Mouse (Mus musculus) myocyte (in vitro differentiated cells): Measurements from ENCODE around the gene A730071L15Rik. TPM values are rescaled to one million over a fixed set of nuclear protein-coding genes. Genes with fewer than 3 reads are reported as not detected.

Experiments used
- H3K27me3 ChIP-seq: one replicate; pipeline ENCODE4 v1.6.1; 2011; ENCODE audit not compliant: control insufficient read depth, insufficient read depth, insufficient read length
- H3K36me3 ChIP-seq: one replicate; pipeline ENCODE4 v1.6.1; 2011; ENCODE audit not compliant: control insufficient read depth, insufficient read depth
- H3K4me2 ChIP-seq: one replicate; pipeline ENCODE4 v1.6.1; 2011; ENCODE audit warnings: low read depth, control low read depth
- H3K4me3 ChIP-seq: one replicate; pipeline ENCODE4 v1.5.1; 2011; ENCODE audit warnings: mild to moderate bottlenecking, control low read depth, moderate library complexity
- H3K79me2 ChIP-seq: one replicate; pipeline ENCODE4 v1.6.1; 2011; ENCODE audit not compliant: control insufficient read depth, insufficient read depth
- H3ac ChIP-seq: one replicate; pipeline ENCODE4 v1.6.1; 2011; ENCODE audit not compliant: control insufficient read depth, insufficient read length
- CEBPB ChIP-seq: IDR thresholded peaks from 2 replicates; pipeline ENCODE4 v1.6.1; 2011; ENCODE audit warnings: mild to moderate bottlenecking, moderate library complexity; ENCODE audit not compliant: poor library complexity, insufficient read depth, severe bottlenecking
- E2F4 ChIP-seq: IDR thresholded peaks from one replicate; pipeline ENCODE4 v1.6.1; 2011; ENCODE audit warnings: mild to moderate bottlenecking, control low read depth, moderate library complexity; ENCODE audit not compliant: insufficient read depth
- MAX ChIP-seq: IDR thresholded peaks from one replicate; pipeline ENCODE4 v1.6.1; 2011; ENCODE audit warnings: low read depth, mild to moderate bottlenecking, control low read depth
- MYOD1 ChIP-seq, 3 experiments: IDR thresholded peaks; one replicate each; pipeline ENCODE4 v1.6.1; 2011; ENCODE audit warnings: control low read depth in 2 of 3, low read depth in 2 of 3, mild to moderate bottlenecking in 2 of 3, moderate library complexity in 1 of 3; ENCODE audit not compliant: insufficient read length in 2 of 3, control insufficient read depth in 1 of 3
- MYOG ChIP-seq, 3 experiments: IDR thresholded peaks; one replicate each; pipeline ENCODE4 v1.6.1; 2011; ENCODE audit warnings: control low read depth in 2 of 3, low read depth in 2 of 3, mild to moderate bottlenecking in 2 of 3; ENCODE audit not compliant: insufficient read length in 2 of 3, control insufficient read depth in 1 of 3, insufficient read depth in 1 of 3
- POLR2A ChIP-seq: IDR thresholded peaks from one replicate; pipeline ENCODE4 v1.6.1; 2011; ENCODE audit warnings: low read depth, mild to moderate bottlenecking, control low read depth, moderate library complexity; ENCODE audit not compliant: insufficient read length
- POLR2AphosphoS2 ChIP-seq: IDR thresholded peaks from one replicate; pipeline ENCODE4 v1.6.1; 2011; ENCODE audit warnings: low read depth, control low read depth; ENCODE audit not compliant: insufficient read length
- REST ChIP-seq: IDR thresholded peaks from one replicate; pipeline ENCODE4 v1.6.1; 2011; ENCODE audit warnings: mild to moderate bottlenecking, control low read depth, moderate library complexity; ENCODE audit not compliant: insufficient read depth, insufficient read length
- SRF ChIP-seq: IDR thresholded peaks from one replicate; pipeline ENCODE4 v1.6.1; 2011; ENCODE audit warnings: low read depth; ENCODE audit not compliant: control insufficient read depth, insufficient read length
- TCF12 ChIP-seq: IDR thresholded peaks from one replicate; pipeline ENCODE4 v1.6.1; 2011; ENCODE audit warnings: mild to moderate bottlenecking, control low read depth; ENCODE audit not compliant: poor library complexity, insufficient read depth, severe bottlenecking
- TCF3 ChIP-seq: IDR thresholded peaks from one replicate; pipeline ENCODE4 v1.6.1; 2011; ENCODE audit warnings: low read depth, control low read depth; ENCODE audit not compliant: insufficient read length
- USF1 ChIP-seq: IDR thresholded peaks from one replicate; pipeline ENCODE4 v1.6.1; 2011; ENCODE audit warnings: low read depth, mild to moderate bottlenecking, control low read depth, moderate library complexity
- polyA plus RNA-seq: library from polyadenylated mRNA; unstranded; fragments of >200 nt; fragmentation: generic; extraction: Trizol; gene quantifications from one replicate; pipeline ENCODE4 v1.2.1, GENCODE M21; 2012; ENCODE audit warnings: missing spikeins

Gene A730071L15Rik
- polyA plus RNA-seq, 1 experiment: 0.07 TPM

DNA sequence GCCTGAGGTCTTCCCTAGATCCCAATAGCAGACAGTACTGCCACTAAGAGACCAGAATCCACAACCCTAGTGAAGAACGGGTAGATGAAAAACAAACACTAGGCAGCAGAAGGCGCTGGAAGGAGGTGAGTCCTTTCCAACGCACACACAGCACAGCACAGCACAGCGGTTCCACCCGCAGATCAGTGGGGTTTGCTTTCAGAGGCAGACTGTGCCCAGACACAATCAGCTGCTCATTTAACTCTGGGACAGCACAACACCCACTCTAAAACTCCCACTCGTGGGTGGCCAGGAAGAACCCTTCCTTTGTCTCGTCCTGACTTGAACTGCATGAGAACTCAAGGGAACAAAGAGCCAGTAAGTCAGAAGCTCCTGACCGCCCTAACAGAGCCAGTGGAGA, 20.6 kb upstream of the A730071L15Rik start:
- H3K27me3 ChIP-seq: no peaks in the 10 kb centered on the region
- TF ChIP-seq MAX (no peak), SRF (no peak), TCF3 (no peak), REST (no peak), POLR2AphosphoS2 (no peak), MYOD1 (IDR thresholded peaks at IDR 0.05; ENCODE audit: control insufficient read depth in 1 of 3, insufficient read length in 2 of 3, low read depth in 2 of 3) (no peak), USF1 (no peak), CEBPB (no peak), E2F4 (no peak), POLR2A (no peak)
- peaks cover 90% of the 10 kb centered on the region for H3K79me2 ChIP-seq
- H3K4me2 ChIP-seq: no peak overlapping the region
- H3ac ChIP-seq: no peak overlapping the region
- H3K4me3 ChIP-seq: no peak overlapping the region
- no peaks in the 10 kb centered on the region for H3K36me3 ChIP-seq

DNA sequence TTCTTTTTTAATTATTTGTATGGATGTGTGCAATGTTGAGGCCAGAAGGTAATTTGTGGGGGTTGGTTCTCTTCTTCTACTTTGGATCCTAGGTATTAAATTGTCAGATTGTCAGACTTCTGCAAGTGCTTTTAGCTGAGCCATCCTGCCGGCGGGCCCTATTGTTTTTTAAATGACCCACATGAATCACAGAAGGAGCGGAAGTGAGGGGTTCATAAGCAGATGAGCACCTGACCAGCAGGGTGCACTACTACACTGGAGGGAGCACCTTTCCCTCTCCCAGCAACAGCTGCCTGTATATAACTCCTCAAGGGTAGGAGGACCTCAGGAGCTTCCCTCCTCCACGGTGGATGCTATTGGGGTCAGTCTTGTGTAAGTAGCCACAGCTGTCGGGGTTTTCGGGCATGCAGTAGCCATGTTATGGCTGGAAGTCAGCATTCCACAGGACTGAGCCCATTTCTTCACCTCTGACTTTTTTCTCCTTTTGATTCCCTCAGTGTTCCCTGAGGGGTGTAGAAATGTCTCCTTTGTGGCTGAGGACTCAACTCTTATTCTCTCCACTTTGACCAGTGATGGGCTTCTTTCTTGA, 18.9 kb upstream of the A730071L15Rik start:
- H3ac ChIP-seq: no peak overlapping the region

DNA sequence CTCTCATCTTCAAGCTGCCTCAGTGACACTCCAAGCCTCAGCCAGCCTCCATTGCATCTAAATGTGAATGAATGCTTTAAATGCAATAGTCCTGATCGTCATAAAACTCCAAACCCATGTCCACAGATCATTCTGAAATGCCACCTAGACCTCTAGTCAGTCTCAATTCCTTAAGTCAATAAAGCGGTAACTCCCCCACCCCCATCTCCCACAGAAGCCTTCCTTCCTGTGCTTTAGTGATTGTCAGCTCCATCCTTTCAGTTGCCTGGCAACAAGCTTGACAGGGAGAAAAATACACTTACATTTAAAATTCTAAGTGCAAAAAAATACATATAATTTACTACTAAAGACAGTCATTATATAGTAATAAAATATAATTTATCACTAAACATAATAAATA, 16.6 kb upstream of the A730071L15Rik start:
- Histone ChIP-seq H3K4me2 (no peak overlapping the region), H3K79me2 (peaks cover 98% of the 10 kb centered on the region), H3ac (no peak overlapping the region), H3K36me3 (no peaks in the 10 kb centered on the region), H3K4me3 (no peak overlapping the region), H3K27me3 (no peaks in the 10 kb centered on the region)
- no peak for TF ChIP-seq TCF12
- TF ChIP-seq POLR2A: no peak
- no peak for TF ChIP-seq SRF
- TF ChIP-seq REST: no peak
- TF ChIP-seq POLR2AphosphoS2: no peak
- TF ChIP-seq USF1: no peak
- TF ChIP-seq MYOG (IDR thresholded peaks at IDR 0.05; ENCODE audit: control insufficient read depth in 1 of 3, insufficient read depth in 1 of 3, insufficient read length in 2 of 3, low read depth in 2 of 3): no peak
- TF ChIP-seq TCF3: no peak

More for the DNA sequence above, 18.9 kb upstream of the A730071L15Rik start:
- H3K4me3 ChIP-seq: no peak overlapping the region
- no peaks in the 10 kb centered on the region for H3K36me3 ChIP-seq
- no peak overlapping the region for H3K4me2 ChIP-seq
- TF ChIP-seq TCF3 (no peak), MYOD1 (IDR thresholded peaks at IDR 0.05; ENCODE audit: control insufficient read depth in 1 of 3, insufficient read length in 2 of 3, low read depth in 2 of 3) (peak in 2 of 3 experiments; percentile 42 to 50), MYOG (IDR thresholded peaks at IDR 0.05; ENCODE audit: control insufficient read depth in 1 of 3, insufficient read depth in 1 of 3, insufficient read length in 2 of 3, low read depth in 2 of 3) (peak in 1 of 3 experiments; percentile 38)
- H3K27me3 ChIP-seq: no peaks in the 10 kb centered on the region
- peaks cover 97% of the 10 kb centered on the region for H3K79me2 ChIP-seq

DNA sequence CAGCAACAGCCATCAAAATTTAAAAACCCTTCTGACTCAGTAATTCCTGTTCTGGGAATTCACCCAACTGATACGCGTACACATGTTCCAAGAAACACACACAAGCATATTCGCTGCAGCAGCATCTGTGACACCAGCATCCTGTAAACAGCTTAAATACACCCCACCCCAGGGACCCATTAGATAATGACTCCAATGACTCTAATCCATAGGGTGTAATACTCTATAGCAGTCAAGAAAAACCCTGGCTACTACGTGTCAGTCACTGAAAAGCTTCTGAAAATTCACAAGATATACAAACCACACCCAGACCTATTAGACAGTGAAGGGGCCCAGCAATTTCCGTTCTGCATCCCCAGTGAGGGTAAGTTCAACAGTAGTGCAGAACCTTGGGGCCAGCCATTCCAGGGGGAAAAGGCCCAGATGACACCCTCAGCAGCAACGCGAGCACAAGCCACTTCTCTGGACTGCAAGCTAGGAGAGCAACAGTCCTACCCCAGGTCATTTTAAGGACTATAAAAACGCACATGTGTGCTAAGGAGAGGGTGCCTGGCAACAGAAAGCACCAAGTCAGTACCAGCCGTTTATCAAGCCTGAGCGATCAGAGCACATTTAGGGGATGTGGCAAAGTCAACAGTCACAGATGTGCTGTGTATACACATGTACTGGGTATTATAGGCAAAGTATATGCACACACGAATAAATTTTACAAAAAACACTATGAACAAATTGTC, 15.5 kb upstream of the A730071L15Rik start:
- H3K36me3 ChIP-seq: no peaks in the 10 kb centered on the region

DNA sequence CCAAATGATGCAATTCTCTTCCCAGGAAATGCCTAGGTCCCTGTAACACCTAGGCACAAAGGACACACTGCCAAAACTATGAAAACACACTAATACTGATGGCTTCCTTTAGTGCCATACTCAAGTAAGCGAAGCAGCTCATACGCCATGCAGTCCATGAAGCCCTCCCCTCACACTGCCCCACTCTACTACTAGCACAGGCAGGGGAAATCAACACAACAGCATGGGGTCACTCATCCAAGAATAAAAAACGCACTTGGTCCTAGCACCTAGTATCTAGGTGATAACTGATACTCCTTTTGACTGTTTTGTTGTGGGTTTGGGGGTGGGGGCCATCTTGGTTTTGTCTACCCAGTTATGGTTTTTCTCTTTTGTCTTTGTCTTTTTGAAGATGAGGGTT, 12.4 kb upstream of the A730071L15Rik start:
- no peak overlapping the region for H3K4me2 ChIP-seq
- H3K4me3 ChIP-seq: no peak overlapping the region
- H3K27me3 ChIP-seq: no peaks in the 10 kb centered on the region
- peaks cover 12% of the 10 kb centered on the region for H3K36me3 ChIP-seq
- TF ChIP-seq POLR2A: no peak
- no peak for TF ChIP-seq SRF
- no peak overlapping the region for H3ac ChIP-seq
- peaks cover 97% of the 10 kb centered on the region for H3K79me2 ChIP-seq

More for the DNA sequence above, 15.5 kb upstream of the A730071L15Rik start:
- TF ChIP-seq MYOD1 (IDR thresholded peaks at IDR 0.05; ENCODE audit: control insufficient read depth in 1 of 3, insufficient read length in 2 of 3, low read depth in 2 of 3) (no peak), SRF (no peak), TCF3 (no peak), MAX (no peak), E2F4 (no peak), POLR2AphosphoS2 (no peak), TCF12 (no peak), MYOG (IDR thresholded peaks at IDR 0.05; ENCODE audit: control insufficient read depth in 1 of 3, insufficient read depth in 1 of 3, insufficient read length in 2 of 3, low read depth in 2 of 3) (no peak), REST (no peak), POLR2A (no peak), USF1 (no peak), CEBPB (no peak)
- H3K79me2 ChIP-seq: peaks cover 98% of the 10 kb centered on the region
- no peak overlapping the region for H3K4me2 ChIP-seq
- no peak overlapping the region for H3K4me3 ChIP-seq
- no peak overlapping the region for H3ac ChIP-seq
- H3K27me3 ChIP-seq: no peaks in the 10 kb centered on the region
